Mouse (Mus musculus): ENCODE measurements around the gene Tmem120b. TPM values are rescaled to one million over a fixed set of nuclear protein-coding genes. Genes with fewer than 3 reads are reported as not detected.

Tmem120b gene
- total RNA-seq, 1 experiment from 2014 or later = 4.8 TPM

DNA sequence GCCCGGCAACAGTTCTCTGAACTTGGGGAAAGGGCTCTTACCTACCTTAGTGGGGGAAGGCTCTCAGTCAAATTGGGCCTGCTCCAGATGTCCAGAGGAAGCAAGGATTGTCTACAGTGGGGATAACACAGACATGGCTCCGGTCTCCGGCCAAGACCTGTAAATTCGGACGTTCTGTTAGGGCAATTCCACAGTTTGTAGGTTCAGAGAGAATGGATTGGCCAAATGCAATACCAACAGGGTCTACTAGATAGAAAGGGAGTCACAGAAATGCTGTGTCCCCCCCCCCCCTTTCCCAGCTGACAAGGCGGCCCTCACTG, 69.7 kb downstream of the Tmem120b start:
- ATAC-seq (replicated peaks; ENCODE audit: low read depth, poor library complexity, severe bottlenecking) = no peak

DNA sequence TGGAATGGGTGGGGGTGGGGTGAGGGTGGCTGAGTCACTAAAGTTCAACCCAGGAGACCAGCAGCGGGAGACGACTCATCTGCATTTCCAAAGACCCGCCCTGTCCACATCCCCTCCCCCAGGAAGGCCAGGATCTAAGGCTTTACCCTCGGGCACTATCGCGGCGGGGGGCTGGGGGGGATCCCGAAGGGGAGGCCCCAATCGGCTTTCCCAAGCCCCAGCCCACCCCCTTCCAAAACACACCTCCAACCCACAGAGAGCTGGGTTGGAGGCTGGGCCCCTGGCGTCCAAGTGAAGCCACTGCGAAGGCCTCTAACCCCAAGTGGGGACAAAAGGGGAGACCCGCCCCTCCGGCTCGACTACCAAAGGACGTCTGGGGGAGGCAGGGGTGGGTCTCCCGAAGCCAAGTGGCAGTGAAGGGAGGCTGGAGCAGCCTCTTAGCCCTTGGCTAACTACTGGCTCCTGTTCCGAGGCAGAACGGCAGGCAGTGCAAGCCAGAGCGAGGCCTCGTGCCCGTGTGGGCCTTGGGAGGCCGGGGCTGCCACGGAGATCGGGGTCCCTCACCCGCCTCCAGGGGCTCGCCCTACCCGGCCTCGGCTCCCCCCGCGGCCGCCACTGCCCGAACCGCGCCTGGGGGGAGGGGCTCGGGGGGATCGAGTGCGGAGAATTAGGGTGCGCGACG, 70.2 kb downstream of the Tmem120b start:
- no peak for ATAC-seq (replicated peaks; ENCODE audit: low read depth, poor library complexity, severe bottlenecking)

DNA sequence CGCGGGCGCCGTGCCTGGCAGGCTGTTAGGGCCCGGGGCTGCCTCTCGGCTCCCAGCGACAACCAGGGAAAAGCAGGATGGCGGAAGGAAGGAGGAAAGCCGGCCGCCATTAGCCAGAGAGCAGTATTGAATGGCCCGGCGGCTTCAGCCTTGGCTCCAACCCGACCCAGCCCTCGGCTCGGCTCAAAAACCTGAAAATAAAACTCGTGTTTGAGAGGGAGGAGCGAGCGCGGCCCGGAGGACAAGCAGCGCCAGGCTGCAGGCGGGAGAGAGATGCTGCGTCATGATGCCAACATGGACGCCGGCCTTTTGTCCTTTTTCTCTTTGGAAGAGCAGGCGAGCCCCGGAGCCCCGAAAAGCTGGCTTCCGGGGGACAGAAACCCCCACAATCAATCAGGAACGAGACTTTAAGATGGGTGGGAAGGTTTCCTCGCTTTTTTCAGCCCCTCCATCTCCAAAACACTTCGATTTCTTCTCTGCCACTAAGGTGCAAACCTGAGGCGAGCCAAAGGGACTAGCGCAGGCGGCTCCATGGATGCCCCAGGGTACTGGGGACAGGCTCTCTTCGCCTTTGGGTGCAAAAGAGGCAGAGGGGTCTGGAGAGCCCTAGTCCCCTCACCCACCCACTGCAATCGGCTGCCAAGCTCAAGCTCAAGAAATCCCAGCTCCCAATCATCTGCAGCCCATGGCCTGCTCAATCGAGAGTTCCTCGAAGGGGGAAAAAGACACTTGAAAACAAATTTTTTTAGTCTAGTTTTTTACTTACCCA, 70.9 kb downstream of the Tmem120b start:
- ATAC-seq (replicated peaks; ENCODE audit: low read depth, poor library complexity, severe bottlenecking) = no peak

DNA sequence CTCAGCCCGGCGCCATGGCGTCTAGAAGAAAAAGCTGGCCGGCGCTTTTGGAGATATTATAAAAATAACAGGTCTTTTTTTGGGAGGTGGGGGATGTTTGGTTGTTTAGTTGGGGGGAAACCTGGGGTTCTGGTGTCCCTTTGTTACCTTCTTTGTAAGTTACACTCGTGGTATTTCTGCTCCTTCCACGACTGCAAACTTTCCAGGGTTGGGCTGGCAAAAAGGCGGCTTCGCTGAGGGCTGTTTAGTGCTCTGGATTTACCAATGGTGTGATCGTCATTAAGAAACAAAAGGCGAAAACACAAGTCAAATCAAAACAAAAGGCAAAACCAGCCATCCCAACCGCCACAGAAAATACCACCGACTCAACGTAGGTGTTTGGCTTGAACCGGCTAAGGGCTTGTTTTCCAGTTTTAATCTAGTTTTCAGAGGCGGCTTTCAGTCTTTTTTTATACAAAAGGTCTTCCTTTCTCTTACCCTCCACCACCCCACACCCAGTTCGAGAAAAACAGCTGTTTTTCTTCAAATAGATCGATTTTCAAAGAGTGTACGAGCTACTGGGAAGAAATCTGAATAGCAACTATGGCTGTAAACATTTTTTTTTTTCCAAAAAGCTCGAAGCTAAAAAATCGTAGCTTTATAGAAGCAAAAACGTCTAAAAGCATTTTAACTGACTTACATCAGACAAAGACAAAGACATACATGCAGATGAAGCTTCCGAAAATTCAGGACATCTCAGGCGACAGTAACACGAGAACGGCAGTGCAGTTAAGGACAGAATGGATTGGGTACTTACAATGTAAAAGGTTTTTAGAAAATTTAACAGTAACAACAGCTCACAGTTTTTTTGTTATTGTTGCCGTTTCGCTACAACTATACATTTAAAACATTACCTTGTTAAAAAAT, 71.8 kb downstream of the Tmem120b start:
- ATAC-seq (replicated peaks; ENCODE audit: low read depth, poor library complexity, severe bottlenecking) = no peak

DNA sequence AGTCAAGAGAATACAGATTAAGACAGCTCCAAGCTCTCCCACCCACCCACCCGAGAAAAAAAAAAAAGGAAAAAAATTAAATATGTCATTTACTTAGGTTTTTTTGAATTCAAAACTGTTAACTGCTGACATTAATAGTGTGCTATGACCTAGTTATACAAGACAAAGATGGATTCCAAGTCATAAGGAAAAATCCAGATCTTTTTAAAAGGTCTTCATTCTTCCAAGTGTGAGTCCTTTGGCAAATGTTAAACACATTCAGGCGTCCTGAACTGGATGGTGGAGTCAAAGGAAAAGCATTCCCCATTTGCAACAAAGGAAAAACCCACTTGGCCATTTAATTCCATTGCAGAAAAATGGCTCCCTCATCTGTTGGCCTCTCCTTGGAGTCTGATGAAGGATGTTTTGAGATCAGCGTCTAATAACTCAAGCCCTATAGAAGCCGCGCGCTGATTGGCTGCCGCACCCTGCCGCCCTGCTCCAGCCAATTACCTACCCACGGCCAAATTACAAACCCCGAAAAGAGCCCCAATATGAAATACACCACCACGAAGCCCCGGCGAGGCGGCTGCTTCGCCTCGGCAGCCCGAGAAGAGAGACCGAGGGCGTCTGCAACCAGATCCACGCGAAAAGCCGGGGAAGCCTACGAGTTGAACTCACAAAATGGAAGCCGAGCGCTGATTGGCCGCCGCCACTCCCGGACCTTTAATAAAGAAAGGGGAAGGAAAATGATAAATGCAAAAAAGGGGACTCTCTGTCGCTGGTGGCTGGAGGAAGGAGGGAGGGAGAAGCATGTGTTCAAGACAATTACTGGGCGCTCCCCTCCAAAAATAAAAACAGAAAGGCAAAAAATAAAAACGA, 72.7 kb downstream of the Tmem120b start:
- peak; percentile 51 for ATAC-seq (replicated peaks; ENCODE audit: low read depth, poor library complexity, severe bottlenecking)

DNA sequence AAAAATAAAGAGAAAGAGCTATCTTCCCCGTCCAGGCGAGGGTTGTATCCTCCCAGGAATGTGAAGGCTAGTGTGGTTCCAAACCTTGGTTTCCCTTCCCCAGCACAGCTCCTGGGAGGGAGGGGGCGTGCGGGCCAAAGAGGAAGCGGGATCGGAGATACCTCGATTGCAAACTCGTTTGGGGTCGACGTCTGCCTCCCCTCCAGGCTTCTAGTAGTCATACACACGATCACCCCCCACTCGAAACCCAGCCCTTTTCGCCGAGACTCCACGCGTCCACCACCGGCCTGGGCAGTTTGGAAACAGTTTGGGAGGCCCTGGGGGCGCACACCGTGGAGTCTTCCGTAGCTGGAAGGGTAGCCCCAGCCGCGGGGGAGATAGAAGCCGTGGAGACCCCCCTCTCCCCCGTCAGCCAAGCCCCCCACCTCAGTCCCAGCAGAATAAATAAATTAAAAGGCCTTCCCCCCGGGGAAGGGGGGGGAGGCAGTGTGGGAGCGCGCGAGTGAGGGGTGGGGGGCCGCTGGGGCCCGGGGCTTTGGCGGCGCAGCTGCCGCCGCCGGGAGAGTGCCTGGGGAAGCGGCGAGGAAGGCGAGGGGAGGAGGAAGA, 73.4 kb downstream of the Tmem120b start:
- ATAC-seq (replicated peaks; ENCODE audit: low read depth, poor library complexity, severe bottlenecking) = peak; percentile 15

DNA sequence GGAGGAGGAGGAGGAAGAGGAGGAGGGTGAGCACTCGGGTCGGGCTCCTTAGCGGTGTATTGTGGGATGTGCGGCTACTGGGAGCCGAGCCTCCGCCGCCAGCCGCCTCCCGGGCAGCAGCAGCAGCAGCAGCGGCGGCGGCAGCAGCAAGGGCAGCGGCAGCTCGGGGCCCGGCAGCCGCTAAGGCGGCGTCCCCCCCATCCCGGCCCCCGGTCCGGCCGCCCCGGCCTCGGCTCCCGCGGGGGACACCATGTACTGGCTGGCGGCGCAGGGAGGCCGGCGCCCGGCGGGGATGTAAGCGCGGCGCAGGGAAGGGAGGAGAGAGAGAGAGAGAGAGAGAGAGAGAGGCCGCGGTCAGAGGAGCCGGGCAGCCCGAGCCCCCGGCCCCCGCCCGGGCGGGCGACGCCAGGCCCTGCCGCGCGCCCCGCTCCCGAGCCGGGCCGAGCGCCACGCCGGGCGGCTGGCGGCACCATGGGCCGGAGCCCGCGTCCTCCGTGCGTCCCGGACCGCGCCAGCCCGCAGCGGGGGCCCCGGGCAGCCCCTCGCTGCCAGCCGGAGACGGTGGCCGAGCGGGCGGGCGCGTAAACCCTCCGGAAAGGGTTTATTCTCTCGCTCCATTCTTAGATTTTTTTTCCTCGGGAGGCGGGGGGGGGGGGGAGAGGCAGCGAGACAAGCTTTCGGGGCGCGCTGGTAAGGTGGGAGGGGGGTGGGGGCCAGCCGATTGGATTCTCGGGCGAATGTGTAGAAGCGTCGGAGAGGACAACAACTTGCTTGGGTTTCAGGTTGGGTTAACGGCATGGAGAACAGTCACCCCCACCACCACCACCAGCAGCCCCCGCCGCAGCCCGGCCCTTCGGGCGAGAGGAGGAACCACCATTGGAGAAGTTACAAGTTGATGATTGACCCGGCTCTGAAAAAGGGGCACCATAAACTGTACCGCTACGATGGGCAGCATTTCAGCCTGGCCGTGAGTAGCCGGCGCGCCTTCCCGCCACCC, 74.2 kb downstream of the Tmem120b start, which contains the start of gene Setd1b:
TSS of gene Setd1b (plus strand) at position 33 of the 997 bp plus-strand sequence.
- no peak for ATAC-seq (replicated peaks; ENCODE audit: low read depth, poor library complexity, severe bottlenecking)

DNA sequence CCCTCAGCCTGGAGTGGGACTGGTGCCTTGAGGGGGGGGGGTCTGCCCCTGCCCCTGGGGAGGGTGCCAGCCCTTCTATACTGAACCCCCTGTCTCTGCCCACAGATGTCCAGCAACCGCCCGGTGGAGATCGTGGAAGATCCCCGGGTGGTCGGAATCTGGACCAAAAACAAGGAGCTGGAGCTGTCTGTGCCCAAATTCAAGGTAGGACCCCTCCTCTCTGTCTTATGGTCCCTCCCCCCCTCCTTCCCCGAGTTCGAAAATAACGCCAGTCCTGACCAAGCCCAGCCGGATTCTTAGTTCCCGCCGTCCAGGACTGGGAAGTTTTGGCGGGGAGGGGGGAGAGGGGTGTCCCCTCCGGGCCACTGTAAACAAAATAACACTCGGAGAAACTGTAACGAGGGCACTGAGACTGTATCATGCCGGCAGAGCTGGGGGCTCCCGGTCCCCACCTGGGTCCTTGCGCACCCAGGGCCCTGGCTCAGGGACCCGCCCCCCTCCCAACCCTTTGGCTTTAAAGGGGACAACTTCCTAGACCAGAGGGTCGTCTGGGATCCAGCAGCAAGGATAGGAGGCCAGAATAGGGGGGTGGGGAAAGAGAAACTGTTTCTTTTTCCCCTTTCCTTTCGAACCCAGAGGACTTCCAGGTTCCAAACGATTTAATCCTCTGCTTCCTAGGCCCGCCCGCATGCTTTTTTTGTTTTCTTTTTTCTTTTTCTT, 75.2 kb downstream of the Tmem120b start:
- ATAC-seq (replicated peaks; ENCODE audit: low read depth, poor library complexity, severe bottlenecking) = no peak

DNA sequence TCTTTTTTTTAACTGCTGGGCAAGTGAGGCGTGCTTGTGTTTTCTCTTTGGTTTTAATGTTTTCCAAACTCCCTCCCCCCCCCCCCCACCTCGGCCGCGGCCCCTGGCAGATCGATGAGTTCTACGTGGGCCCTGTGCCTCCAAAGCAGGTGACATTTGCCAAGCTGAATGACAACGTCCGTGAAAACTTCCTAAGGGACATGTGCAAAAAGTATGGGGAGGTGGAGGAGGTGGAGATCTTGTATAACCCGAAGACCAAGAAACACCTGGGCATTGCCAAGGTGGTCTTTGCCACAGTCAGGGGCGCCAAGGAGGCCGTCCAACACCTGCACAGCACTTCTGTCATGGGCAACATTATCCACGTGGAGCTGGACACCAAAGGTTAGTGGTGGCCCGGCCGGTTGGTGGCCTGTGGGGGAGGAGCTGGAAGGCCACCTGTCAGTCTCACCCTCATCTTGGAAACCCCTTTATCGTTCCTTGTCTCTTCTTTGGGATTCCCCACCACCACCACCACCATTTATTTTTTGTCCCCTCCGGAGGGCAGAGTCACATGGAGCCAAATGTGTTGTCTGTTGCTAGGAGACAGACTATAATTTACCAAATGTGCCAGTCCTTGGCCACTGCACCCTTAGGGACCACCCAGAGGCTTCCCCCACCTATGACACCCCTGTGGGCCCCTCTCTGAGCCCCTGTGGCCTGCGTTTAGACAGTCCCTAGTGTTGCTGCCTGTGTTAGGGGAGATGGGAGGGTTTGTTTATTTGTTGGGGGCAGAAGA, 75.9 kb downstream of the Tmem120b start:
- no peak for ATAC-seq (replicated peaks; ENCODE audit: low read depth, poor library complexity, severe bottlenecking)

DNA sequence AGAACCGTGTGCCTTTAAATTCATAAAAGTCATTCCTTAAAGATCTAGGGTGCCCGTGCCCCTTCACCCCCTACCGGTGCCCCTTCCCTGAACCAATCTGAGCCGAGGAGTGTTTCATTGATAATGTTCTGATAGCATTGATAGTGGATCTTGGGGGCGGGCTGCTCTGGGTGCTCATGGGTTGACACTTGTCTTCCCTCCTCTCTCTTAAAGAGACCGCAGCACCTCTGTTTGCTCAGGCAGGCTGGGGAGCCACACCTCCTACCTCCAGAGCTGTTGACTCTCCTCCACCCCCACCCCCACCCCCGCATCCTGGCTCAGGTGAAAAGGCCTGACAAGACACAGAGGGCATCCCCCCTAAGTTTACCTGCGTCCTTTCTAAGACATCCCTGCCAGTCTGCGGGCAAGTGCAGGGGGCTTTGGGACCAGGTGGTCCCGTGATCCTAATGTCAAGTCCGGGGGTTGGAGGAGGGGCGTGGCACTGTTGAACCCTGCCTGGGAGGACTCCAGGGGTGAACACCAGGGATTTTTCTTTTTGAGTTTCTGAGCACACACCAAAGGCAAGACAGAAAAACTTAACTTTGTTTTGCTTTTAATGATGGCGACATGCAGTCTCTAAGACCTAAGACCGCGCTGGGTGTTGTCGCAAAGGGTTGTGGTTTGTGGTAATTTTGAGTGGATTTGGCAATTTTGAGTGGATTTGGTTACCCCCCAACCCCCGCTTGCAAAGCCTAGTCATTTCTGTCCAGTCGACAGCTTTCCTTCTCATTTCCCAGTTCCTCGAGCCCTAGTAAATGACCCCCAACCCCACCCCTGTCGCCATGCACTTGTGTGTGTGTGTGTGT, 76.8 kb downstream of the Tmem120b start:
- ATAC-seq (replicated peaks; ENCODE audit: low read depth, poor library complexity, severe bottlenecking) = no peak

DNA sequence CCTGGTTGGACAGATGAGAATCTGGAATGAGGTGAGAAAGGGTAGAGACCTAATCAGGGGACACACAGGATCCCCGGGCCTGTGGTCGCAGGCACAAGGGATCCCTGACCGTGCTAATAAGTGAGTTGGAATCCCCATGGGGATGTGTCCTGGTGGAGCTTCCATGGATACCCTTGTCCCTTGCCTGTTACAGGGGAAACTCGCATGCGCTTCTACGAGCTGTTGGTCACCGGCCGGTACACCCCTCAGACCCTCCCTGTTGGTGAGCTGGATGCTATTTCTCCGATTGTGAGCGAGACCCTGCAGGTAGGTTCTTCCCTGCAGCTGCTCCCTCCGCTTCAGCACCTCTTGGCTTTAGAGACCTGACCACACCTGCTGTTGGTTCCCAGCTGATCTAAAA, 78.1 kb downstream of the Tmem120b start:
- no peak for ATAC-seq (replicated peaks; ENCODE audit: low read depth, poor library complexity, severe bottlenecking)

DNA sequence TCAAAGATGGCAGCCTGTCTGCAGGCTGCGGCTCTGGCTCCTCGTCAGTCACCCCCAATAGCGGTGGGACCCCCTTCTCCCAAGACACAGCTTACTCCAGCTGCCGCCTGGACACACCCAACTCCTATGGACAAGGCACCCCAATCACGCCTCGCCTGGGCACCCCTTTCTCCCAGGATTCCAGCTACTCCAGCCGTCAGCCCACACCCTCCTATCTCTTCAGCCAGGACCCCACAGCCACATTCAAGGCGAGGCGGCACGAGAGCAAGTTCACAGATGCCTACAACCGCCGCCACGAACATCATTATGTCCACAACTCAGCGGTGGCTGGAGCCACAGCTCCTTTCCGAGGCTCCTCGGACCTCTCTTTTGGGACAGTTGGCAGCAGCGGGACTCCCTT, 79.4 kb downstream of the Tmem120b start:
- no peak for ATAC-seq (replicated peaks; ENCODE audit: low read depth, poor library complexity, severe bottlenecking)

DNA sequence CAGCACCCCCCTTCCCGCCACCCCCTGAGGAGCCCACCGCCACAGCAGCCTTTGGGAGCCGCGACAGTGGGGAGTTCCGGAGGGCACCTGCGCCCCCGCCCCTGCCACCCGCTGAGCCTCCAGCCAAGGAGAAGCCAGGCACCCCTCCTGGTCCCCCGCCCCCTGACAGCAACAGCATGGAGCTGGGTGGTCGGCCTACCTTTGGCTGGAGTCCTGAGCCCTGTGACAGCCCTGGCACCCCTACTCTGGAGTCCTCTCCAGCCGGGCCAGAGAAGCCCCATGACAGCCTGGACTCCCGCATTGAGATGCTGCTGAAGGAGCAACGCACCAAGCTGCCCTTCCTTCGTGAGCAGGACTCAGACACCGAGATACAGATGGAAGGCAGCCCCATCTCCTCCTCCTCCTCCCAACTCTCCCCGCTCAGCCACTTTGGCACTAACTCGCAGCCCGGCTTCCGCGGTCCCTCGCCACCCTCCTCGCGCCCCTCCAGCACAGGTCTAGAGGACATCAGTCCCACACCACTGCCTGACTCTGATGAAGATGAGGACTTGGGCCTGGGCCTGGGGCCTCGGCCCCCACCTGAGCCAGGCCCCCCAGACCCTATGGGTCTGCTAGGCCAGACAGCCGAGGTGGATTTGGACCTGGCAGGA, 80.0 kb downstream of the Tmem120b start:
- no peak for ATAC-seq (replicated peaks; ENCODE audit: low read depth, poor library complexity, severe bottlenecking)

DNA sequence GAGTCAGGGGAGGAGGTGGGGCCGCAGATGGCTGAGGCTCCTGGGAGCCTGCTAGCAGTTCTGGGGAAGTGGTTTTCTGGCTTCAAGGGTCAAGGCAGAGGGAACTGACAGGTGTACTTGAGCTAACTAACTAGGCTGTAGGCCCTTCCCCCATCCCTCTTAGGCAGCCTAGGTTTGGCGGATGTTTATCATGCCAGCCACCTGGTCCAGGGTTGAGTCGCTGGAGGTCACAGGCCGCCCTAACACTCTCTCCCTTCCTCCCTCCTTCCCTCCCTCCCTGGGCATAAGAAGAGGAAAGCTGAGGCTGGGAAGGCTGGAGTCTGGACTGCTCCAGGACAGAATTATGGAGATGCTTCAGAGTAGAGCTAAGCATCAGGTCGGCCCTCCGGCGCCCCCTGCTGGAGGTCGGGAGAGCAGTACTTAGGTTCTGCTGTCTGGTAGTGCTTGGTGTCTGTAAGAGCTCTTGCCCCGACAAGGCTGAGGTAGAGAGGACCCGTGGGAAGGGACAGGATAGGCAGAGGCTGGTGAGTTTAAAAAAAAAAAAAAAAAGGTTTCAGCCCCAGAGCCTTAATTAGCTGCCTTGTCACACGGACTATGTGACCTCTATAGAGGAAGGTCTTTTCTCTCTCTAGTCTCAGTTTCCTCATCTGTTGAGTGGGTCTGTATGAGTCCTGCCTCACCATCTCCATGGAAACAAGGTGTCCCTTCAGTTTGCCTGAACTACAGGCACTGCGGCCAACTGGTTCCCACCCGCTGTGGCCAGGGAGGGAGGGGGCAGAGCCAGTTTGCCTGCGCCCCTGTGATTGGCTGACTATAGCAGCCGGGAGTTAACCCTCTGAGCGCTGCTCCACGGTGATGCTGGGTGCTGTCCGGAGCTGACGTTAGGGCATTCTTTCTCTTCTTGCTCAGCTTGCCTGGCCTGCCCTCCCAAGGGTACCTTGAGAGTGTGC, 81.5 kb downstream of the Tmem120b start:
- peak; percentile 57 for ATAC-seq (replicated peaks; ENCODE audit: low read depth, poor library complexity, severe bottlenecking)

Data from common myeloid progenitor, adult 5-6 weeks (primary cell).